Mouse (Mus musculus) heart, postnatal 0 days (tissue): ENCODE measurements around the gene Krtap19-1.

Source experiments
- CTCF ChIP-seq: IDR thresholded peaks from 2 replicates; pipeline ENCODE4 v1.5.1; 2016; ENCODE audit warnings: antibody characterized with exemption, control low read depth, low read depth
- EP300 ChIP-seq: IDR thresholded peaks from 2 replicates; pipeline ENCODE4 v1.6.1; 2016; ENCODE audit warnings: antibody characterized with exemption, low read depth

DNA sequence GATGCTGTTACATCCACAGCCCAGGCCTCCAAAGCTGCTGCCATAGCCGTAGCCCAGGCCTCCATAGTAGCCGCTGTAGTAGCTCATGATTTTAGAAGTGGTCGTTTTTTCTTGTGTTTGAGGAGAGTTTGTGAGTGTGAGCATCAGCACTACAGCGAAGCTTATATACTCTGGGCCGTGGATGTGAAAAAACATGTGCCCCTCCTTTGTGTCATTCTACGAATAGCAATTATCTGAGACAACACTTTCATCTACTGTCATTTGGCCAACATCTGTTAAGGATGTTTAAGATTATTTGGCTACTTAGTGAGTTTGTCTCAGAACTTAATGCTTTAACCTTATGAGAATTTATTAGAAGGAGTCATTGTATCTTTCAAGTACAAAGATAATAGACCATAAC lies at the start of gene Krtap19-1:
- TF ChIP-seq CTCF = no peak
- no peak for TF ChIP-seq EP300
